Mouse (Mus musculus): ENCODE measurements around the gene Slc16a10. TPM values are rescaled to one million over a fixed set of nuclear protein-coding genes. Genes with fewer than 3 reads are reported as not detected.

Slc16a10 gene
- polyA plus RNA-seq, 1 experiment from 2014 or later, result 2.7 TPM

DNA sequence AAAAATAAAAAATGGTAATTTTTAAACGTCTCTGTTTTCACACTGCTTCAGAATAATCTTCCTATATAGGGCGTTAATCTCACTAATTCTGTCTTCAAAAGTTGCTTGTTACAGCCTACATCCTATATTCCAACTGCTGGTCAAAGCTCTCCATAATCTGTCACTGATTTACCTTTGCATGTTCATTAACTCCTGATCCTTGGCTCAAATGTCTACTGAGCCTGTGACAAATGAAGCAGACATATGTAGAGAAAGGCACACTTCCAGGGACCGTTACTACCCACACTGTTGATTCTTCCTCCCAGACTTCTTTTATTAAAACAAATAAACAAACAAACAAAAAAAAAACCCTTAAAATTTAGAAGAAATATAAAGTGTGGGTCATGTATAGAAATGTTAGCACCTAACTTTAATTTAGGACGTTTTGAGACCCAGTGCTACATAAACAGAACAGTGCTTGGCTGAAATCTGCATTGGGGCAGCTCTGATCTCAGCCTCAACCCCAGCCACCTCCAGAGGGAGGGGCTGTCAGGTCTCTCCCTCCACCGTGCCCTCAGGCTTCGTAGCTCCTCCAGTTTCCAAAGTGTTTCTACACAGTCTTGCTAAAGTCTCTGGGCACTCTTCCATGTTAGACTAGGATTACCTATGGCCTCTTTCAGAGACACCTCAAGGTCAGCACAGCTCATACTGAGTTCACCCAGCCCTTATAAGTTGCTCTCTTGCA is 83.8 kb downstream of the Slc16a10 start:
- WGBS, result 63% methylated on average over 6 of the region's 6 CpGs
- H3K9ac ChIP-seq, result no peak overlapping the region

GRCm38 (mm10) chr10:40057615-40058014 is 84.4 kb downstream of the Slc16a10 start:
- WGBS, result 46% methylated on average over 2 of the region's 2 CpGs
- Histone ChIP-seq H3K36me3 (no peaks in the 10 kb centered on the region), H3K27me3 (no peaks in the 10 kb centered on the region), H3K4me2 (no peak overlapping the region), H3K9me3 (no peaks in the 10 kb centered on the region), H3K27ac (replicated peaks) (no peak overlapping the region), H3K4me1 (replicated peaks) (no peaks in the 10 kb centered on the region), H3K9ac (no peak overlapping the region), H3K4me3 (no peak overlapping the region)
- ATAC-seq (ENCODE audit: low read depth), result no peak

More for the DNA sequence above, 83.8 kb downstream of the Slc16a10 start:
- H3K4me2 ChIP-seq, result no peak overlapping the region
- no peak overlapping the region for H3K27ac ChIP-seq (replicated peaks)
- H3K27me3 ChIP-seq, result no peaks in the 10 kb centered on the region
- no peaks in the 10 kb centered on the region for H3K36me3 ChIP-seq
- 0 out of 2 replicates have a peak, but pooled peaks cover 1% of the 10 kb centered on the region for H3K4me1 ChIP-seq (replicated peaks)
- no peaks in the 10 kb centered on the region for H3K9me3 ChIP-seq
- no peak overlapping the region for H3K4me3 ChIP-seq
- no peak for ATAC-seq (ENCODE audit: low read depth)

GRCm38 (mm10) chr10:40054455-40054854 is 87.6 kb downstream of the Slc16a10 start:
- no peak overlapping the region for H3K27ac ChIP-seq (replicated peaks)
- no peaks in the 10 kb centered on the region for H3K9me3 ChIP-seq
- no peak overlapping the region for H3K9ac ChIP-seq
- H3K36me3 ChIP-seq, result no peaks in the 10 kb centered on the region
- no peak overlapping the region for H3K4me3 ChIP-seq
- no peaks in the 10 kb centered on the region for H3K4me1 ChIP-seq (replicated peaks)
- H3K4me2 ChIP-seq, result no peak overlapping the region
- H3K27me3 ChIP-seq, result no peaks in the 10 kb centered on the region
- ATAC-seq (ENCODE audit: low read depth), result no peak
- WGBS, result 85% methylated on average over 8 of the region's 8 CpGs

- Histone ChIP-seq H3K4me2 (no peak overlapping the region), H3K27ac (replicated peaks) (no peak overlapping the region), H3K4me3 (no peak overlapping the region), H3K9me3 (no peaks in the 10 kb centered on the region), H3K36me3 (no peaks in the 10 kb centered on the region), H3K27me3 (no peaks in the 10 kb centered on the region), H3K9ac (no peak overlapping the region), H3K4me1 (replicated peaks) (no peaks in the 10 kb centered on the region)
- ATAC-seq (ENCODE audit: low read depth), result no peak
- 90% methylated on average over 4 of the region's 4 CpGs for WGBS
Observed at GRCm38 (mm10) chr10:40053896-40054295, 88.2 kb downstream of the Slc16a10 start.

- H3K4me2 ChIP-seq, result no peak overlapping the region
- ATAC-seq (ENCODE audit: low read depth), result no peak
Observed at GRCm38 (mm10) chr10:40053257-40053895, 88.7 kb downstream of the Slc16a10 start.

DNA sequence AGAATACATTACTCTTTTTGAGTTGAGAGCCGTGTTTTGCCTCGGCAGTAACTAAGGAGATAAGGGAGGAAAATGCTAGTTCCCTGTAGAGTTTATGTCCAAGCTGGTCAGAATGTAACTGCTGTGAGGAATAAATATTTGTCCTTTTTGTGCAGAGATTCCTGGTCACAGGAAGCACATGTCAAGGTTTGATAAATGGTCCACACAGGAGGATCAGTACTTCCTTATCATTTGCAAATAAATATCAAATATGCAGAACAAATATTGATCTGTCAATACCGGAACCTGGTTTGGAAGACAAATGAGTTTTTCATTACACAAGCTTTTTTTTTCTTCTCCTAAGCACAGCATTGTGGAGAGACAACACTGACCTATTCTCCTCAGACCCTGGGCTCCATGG is 90.1 kb downstream of the Slc16a10 start:
- no peak overlapping the region for H3K4me2 ChIP-seq
- WGBS, result 90% methylated on average over 3 of the region's 3 CpGs
- H3K4me3 ChIP-seq, result no peak overlapping the region
- H3K36me3 ChIP-seq, result no peaks in the 10 kb centered on the region
- H3K27me3 ChIP-seq, result no peaks in the 10 kb centered on the region
- H3K27ac ChIP-seq (replicated peaks), result no peak overlapping the region
- no peaks in the 10 kb centered on the region for H3K4me1 ChIP-seq (replicated peaks)
- no peaks in the 10 kb centered on the region for H3K9me3 ChIP-seq
- ATAC-seq (ENCODE audit: low read depth), result no peak
- H3K9ac ChIP-seq, result no peak overlapping the region

More at GRCm38 (mm10) chr10:40053257-40053895, 88.7 kb downstream of the Slc16a10 start:
- no peaks in the 10 kb centered on the region for H3K27me3 ChIP-seq
- no peak overlapping the region for H3K27ac ChIP-seq (replicated peaks)
- no peak overlapping the region for H3K9ac ChIP-seq
- no peaks in the 10 kb centered on the region for H3K36me3 ChIP-seq
- WGBS, result 66% methylated on average over 3 of the region's 3 CpGs
- H3K4me3 ChIP-seq, result no peak overlapping the region
- H3K9me3 ChIP-seq, result no peaks in the 10 kb centered on the region
- no peaks in the 10 kb centered on the region for H3K4me1 ChIP-seq (replicated peaks)

DNA sequence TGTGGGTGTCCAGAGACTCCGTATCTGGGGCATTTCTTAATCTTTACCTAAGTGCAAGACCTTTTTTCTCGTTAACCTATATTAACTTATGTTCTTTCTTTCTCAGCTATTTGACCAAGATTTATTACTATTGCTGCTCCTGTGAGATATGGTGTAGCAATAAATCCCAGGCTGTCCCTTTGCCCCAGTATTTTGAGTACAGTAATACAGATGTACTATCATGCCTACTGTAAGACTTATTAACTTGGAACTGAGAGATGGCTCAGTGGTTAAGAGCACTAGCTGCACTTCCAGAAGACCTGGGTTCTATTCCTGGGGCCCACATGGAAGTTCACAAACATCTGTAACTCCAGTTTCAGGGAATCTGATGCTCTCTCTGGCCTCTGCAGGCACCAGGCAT is 91.3 kb downstream of the Slc16a10 start:
- 88% methylated on average over 2 of the region's 2 CpGs for WGBS
- Histone ChIP-seq H3K36me3 (no peaks in the 10 kb centered on the region), H3K4me2 (no peak overlapping the region), H3K27ac (replicated peaks) (no peak overlapping the region), H3K4me1 (replicated peaks) (no peaks in the 10 kb centered on the region), H3K27me3 (no peaks in the 10 kb centered on the region), H3K9ac (no peak overlapping the region), H3K4me3 (no peak overlapping the region), H3K9me3 (no peaks in the 10 kb centered on the region)
- no peak for ATAC-seq (ENCODE audit: low read depth)

- Histone ChIP-seq H3K27ac (replicated peaks) (no peak overlapping the region), H3K27me3 (no peaks in the 10 kb centered on the region), H3K4me2 (no peak overlapping the region), H3K9ac (no peak overlapping the region), H3K36me3 (no peaks in the 10 kb centered on the region), H3K9me3 (no peaks in the 10 kb centered on the region), H3K4me3 (no peak overlapping the region), H3K4me1 (replicated peaks) (0 out of 2 replicates have a peak, but pooled peaks cover 2% of the 10 kb centered on the region)
- WGBS, result 18% methylated on average over 4 of the region's 4 CpGs
- no peak for ATAC-seq (ENCODE audit: low read depth)
Observed at GRCm38 (mm10) chr10:40041339-40041738, 100.7 kb downstream of the Slc16a10 start.

GRCm38 (mm10) chr10:40036686-40037560 is 105.1 kb downstream of the Slc16a10 start:
- WGBS, result 74% methylated on average over 24 of the region's 24 CpGs
- 0 out of 2 replicates have a peak, but pooled peaks cover 2% of the 10 kb centered on the region for H3K4me1 ChIP-seq (replicated peaks)
- H3K4me2 ChIP-seq, result no peak overlapping the region
- ATAC-seq (ENCODE audit: low read depth), result no peak
- no peak overlapping the region for H3K27ac ChIP-seq (replicated peaks)
- no peaks in the 10 kb centered on the region for H3K36me3 ChIP-seq
- H3K9me3 ChIP-seq, result no peaks in the 10 kb centered on the region
- no peaks in the 10 kb centered on the region for H3K27me3 ChIP-seq
- H3K4me3 ChIP-seq, result no peak overlapping the region
- no peak overlapping the region for H3K9ac ChIP-seq

DNA sequence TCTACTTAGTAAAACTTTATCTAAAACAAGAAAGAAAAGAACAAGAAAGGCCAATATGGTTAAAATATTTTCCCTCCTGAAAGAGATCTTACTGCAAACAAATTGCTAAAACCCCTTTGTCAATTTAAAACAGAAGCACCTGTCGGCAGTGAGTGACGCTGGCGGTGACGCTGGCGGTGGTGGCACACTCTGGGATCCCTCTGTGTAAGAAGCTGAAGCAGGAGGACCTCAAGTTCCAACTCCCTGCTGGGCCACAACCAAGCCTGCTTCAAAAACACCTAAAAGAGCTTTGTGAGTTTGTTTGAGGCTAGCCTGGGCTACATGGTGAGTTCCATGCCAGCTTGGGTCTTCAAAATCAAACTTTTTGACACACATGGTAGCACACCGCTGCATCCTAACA is 107.1 kb downstream of the Slc16a10 start:
- Histone ChIP-seq H3K27me3 (no peaks in the 10 kb centered on the region), H3K36me3 (no peaks in the 10 kb centered on the region)
- no peak for ATAC-seq (ENCODE audit: low read depth)

DNA sequence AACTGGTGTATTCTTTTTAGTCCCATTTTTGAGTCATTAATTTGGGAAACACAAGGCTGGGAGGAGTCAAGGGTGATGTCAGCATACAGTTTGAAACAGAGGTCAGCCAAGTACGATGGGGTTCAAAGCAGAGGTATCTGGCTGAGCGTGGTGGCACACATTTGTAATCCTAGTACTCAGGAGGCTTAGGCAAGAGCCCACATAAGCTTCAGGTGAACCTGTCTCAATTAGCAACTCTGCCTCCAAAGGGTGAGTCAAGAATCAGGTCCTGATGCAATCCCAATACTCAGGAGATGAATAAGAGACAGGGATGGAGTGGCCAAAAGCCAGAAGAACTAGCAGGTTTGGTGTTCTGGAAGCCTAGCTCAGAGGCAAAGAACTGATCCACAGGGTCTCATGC is 109.2 kb downstream of the Slc16a10 start:
- Histone ChIP-seq H3K9ac (no peak overlapping the region), H3K9me3 (no peaks in the 10 kb centered on the region), H3K27ac (replicated peaks) (no peak overlapping the region), H3K27me3 (no peaks in the 10 kb centered on the region), H3K36me3 (no peaks in the 10 kb centered on the region), H3K4me3 (no peak overlapping the region), H3K4me1 (replicated peaks) (0 out of 2 replicates have a peak, but pooled peaks cover 2% of the 10 kb centered on the region), H3K4me2 (no peak overlapping the region)
- 84% methylated on average over 2 of the region's 2 CpGs for WGBS
- no peak for ATAC-seq (ENCODE audit: low read depth)

More for the DNA sequence above, 107.1 kb downstream of the Slc16a10 start:
- no peak overlapping the region for H3K27ac ChIP-seq (replicated peaks)
- no peak overlapping the region for H3K4me2 ChIP-seq
- no peak overlapping the region for H3K4me3 ChIP-seq
- 0 out of 2 replicates have a peak, but pooled peaks cover 2% of the 10 kb centered on the region for H3K4me1 ChIP-seq (replicated peaks)
- 93% methylated on average over 6 of the region's 6 CpGs for WGBS
- no peaks in the 10 kb centered on the region for H3K9me3 ChIP-seq
- H3K9ac ChIP-seq, result no peak overlapping the region

DNA sequence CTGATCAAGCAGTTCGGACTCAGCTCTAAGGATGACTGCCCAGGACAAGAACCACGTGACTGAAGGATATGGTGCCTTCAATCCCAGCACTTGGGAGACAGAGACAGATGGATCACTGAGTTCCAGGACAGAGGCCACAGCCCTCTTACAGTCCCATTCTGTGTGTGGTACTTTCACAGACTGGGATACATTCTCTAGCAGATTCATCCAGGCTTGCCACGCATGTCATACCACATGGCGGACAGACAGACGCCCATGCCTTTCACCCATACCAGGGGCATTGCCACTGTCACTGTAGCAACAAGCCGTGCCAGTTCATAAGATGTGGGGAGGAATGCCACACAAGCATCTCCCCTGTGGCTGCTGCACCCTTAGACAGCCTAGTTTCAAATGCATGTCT is 111.3 kb downstream of the Slc16a10 start:
- ATAC-seq (ENCODE audit: low read depth), result no peak
- no peak overlapping the region for H3K9ac ChIP-seq
- no peaks in the 10 kb centered on the region for H3K4me1 ChIP-seq (replicated peaks)
- no peak overlapping the region for H3K27ac ChIP-seq (replicated peaks)
- 92% methylated on average over 6 of the region's 6 CpGs for WGBS
- no peaks in the 10 kb centered on the region for H3K36me3 ChIP-seq
- no peak overlapping the region for H3K4me2 ChIP-seq
- H3K4me3 ChIP-seq, result no peak overlapping the region
- H3K27me3 ChIP-seq, result no peaks in the 10 kb centered on the region
- peaks cover 3% of the 10 kb centered on the region; the same call in 1 of the 2 replicates for H3K9me3 ChIP-seq
